Mouse (Mus musculus): ENCODE results near the gene Isg20l2.

- TF ChIP-seq CTCF (IDR thresholded peaks at IDR 0.05; ENCODE audit: low read depth) (peak; percentile 85), EP300 (optimal IDR thresholded peaks at IDR 0.05) (no peak)
These were observed at the start of gene Isg20l2, which contains the start of gene Rrnad1 for GRCm38 (mm10) chr3:87930078-87930795.

All from stomach, postnatal 0 days (tissue).